Mouse (Mus musculus): ENCODE measurements at regions not wholly inside any gene's neighbourhood (a gene's known extent, or its start where the extent isn't known, plus 50 kb on each side); places are given as distances from the start of the nearest gene placed in this dataset.

DNA sequence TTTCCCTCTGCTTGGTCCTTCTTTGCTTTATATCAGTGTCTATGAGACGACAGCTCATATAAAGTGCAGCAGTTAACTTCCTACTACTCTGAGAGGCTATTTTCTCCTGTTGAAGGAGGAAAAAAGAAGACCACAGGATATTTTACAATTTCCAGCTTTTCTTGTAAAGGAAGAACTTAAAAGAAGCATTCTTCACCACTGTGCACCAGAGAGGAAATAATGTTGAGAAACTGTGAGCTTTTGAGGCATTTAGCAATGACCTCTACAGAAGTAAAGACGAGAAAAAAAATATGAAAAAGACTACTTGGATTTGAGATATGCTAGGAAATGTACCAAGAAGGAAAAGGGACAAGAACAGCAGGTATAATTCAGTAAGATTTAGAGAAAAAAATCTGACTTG is 134.5 kb downstream of the Kcnj2 start:
- Histone ChIP-seq H3K27ac (ENCODE audit: low read depth, low read length) (no peak overlapping the region), H3K27me3 (ENCODE audit: control insufficient read depth, insufficient read depth, low read length) (no peaks in the 10 kb centered on the region), H3K9me3 (ENCODE audit: control insufficient read depth, low read length) (no peaks in the 10 kb centered on the region), H3K36me3 (ENCODE audit: control insufficient read depth, insufficient read depth, low read length) (no peaks in the 10 kb centered on the region), H3K4me3 (ENCODE audit: low read depth, low read length) (no peak overlapping the region), H3K4me2 (replicated peaks; ENCODE audit: low read depth, low read length) (no peak overlapping the region), H3K9ac (ENCODE audit: low read depth, low read length) (no peak overlapping the region), H3K4me1 (replicated peaks; ENCODE audit: control insufficient read depth, insufficient read depth, low read length) (no peaks in the 10 kb centered on the region)
- no peak for DNase-seq (ENCODE audit: low spot score)
- WGBS: 85% methylated on average over 2 of the region's 2 CpGs
- no peak for ATAC-seq (ENCODE audit: low FRiP score)

DNA sequence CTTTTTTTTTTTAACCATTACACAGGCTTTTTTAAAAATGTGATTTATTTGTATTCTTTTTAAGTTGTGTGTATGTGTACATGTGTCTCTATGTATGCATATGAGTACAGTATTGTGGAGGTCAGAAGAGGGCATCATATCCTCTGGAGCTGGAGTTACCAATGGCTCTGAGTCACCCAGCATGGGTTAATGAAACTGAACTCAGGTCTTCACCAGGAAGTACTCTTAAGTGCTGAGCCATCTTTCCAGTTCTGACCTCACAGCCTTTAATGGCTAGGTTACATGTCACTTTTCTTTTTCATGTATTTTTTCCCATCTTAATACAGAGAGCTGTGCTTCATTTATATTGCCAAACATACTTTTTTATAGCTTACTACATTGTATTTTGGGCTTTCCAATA is 136.8 kb downstream of the Kcnj2 start:
- no peak overlapping the region for H3K4me2 ChIP-seq (replicated peaks; ENCODE audit: low read depth, low read length)
- no peaks in the 10 kb centered on the region for H3K4me1 ChIP-seq (replicated peaks; ENCODE audit: control insufficient read depth, insufficient read depth, low read length)
- no peak overlapping the region for H3K9ac ChIP-seq (ENCODE audit: low read depth, low read length)
- H3K27me3 ChIP-seq (ENCODE audit: control insufficient read depth, insufficient read depth, low read length): no peaks in the 10 kb centered on the region
- H3K36me3 ChIP-seq (ENCODE audit: control insufficient read depth, insufficient read depth, low read length): no peaks in the 10 kb centered on the region
- no peak for DNase-seq (ENCODE audit: low spot score)
- no peaks in the 10 kb centered on the region for H3K9me3 ChIP-seq (ENCODE audit: control insufficient read depth, low read length)
- H3K4me3 ChIP-seq (ENCODE audit: low read depth, low read length): no peak overlapping the region
- ATAC-seq (ENCODE audit: low FRiP score): no peak
- H3K27ac ChIP-seq (ENCODE audit: low read depth, low read length): no peak overlapping the region

DNA sequence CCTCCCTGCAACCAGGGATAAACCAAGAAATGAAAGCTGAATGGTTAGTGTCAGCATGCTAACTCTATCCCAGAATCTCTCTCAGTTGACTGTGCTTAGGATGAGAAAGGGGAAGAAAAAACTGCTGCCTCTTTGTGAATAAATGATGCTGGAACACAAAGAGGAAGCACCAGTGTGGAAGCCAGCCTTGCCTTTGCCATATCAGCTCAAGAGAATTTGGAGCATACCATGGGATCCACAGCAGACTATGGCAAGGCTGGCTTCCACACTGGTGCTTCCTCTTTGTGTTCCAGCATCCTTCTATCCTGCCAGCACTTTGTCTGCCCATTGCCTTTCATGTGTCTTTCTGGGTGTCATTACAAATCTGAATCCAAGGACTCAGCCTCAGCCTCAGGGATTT is 144.6 kb downstream of the Kcnj2 start:
- Histone ChIP-seq H3K27ac (ENCODE audit: low read depth, low read length) (no peak overlapping the region), H3K36me3 (ENCODE audit: control insufficient read depth, insufficient read depth, low read length) (no peaks in the 10 kb centered on the region), H3K9ac (ENCODE audit: low read depth, low read length) (no peak overlapping the region), H3K9me3 (ENCODE audit: control insufficient read depth, low read length) (no peaks in the 10 kb centered on the region), H3K4me1 (replicated peaks; ENCODE audit: control insufficient read depth, insufficient read depth, low read length) (no peaks in the 10 kb centered on the region), H3K4me2 (replicated peaks; ENCODE audit: low read depth, low read length) (no peak overlapping the region), H3K4me3 (ENCODE audit: low read depth, low read length) (no peak overlapping the region), H3K27me3 (ENCODE audit: control insufficient read depth, insufficient read depth, low read length) (no peaks in the 10 kb centered on the region)
- no peak for ATAC-seq (ENCODE audit: low FRiP score)
- DNase-seq (ENCODE audit: low spot score): no peak

DNA sequence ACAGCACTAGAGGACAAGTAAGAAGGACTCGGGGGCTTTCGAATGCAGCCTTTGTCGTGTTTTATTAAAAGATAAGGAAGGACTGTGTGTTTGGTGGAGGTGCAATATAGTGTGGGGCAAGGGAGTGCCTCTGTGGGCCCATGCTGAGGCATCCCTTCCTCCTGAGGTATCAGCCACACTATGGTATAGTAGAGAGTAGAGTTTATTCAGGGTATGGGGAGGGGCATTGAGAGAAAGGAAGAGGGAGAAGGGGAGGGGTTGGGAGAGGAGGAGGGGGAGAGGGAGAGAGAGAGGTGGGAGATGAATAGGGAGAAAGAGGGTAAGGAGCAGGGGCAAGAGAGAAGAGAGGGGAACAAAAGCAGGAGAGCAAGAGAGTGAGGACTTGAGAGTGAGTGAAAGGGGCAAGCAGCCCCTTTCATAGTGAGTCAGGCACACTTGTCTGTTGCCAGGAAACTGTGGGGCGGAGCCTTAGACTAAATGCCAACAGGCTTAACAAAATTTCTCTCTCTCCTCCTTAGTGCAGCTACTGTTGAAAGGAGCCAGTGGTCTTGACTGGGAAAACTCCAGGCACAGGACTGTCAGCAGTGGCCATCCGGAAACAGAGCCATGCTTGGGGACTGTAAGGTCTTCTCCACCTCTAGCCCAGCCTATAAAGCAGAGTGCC is 146.2 kb downstream of the Kcnj2 start:
- DNase-seq (ENCODE audit: low spot score) (peak; percentile 51), ATAC-seq (ENCODE audit: low FRiP score) (peak; percentile 92)
- Histone ChIP-seq H3K36me3 (ENCODE audit: control insufficient read depth, insufficient read depth, low read length) (no peaks in the 10 kb centered on the region), H3K4me3 (ENCODE audit: low read depth, low read length) (no peak overlapping the region), H3K4me2 (replicated peaks; ENCODE audit: low read depth, low read length) (no peak overlapping the region), H3K9ac (ENCODE audit: low read depth, low read length) (no peak overlapping the region), H3K9me3 (ENCODE audit: control insufficient read depth, low read length) (no peaks in the 10 kb centered on the region), H3K27me3 (ENCODE audit: control insufficient read depth, insufficient read depth, low read length) (no peaks in the 10 kb centered on the region), H3K4me1 (replicated peaks; ENCODE audit: control insufficient read depth, insufficient read depth, low read length) (no peaks in the 10 kb centered on the region), H3K27ac (ENCODE audit: low read depth, low read length) (no peak overlapping the region)
- 67% methylated on average over 5 of the region's 5 CpGs for WGBS

DNA sequence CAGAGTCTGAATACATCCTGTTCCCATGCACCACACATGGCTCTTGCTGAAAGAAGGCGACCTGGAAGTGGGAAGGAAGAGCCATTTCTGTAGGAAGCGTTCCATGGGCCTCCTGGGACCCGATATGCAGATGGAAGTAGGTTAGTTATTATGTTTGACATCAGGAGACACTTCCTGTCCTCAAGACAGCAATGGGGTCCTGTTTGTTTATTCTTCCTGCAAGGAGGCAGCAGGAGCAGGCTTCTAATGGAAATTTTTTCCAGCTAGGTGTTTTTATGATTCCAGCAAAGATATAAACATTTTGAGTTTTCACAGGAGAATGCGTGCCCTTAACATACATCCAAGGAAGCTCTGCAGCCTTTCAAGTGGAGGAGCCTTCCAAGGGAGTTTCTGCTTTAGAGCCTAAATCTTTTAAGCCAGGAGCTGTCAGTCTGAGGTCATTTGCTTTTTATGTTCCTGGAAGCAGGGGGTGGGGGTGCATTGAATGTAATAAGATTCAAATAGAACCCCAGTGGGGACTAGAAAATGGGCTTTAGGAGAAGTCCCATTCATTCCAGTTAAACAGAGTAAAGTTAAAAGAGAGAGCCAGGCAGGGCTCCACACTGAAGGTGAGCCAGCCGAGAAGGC is 146.9 kb downstream of the Kcnj2 start:
- Histone ChIP-seq H3K4me2 (replicated peaks; ENCODE audit: low read depth, low read length) (no peak overlapping the region), H3K27me3 (ENCODE audit: control insufficient read depth, insufficient read depth, low read length) (no peaks in the 10 kb centered on the region), H3K9me3 (ENCODE audit: control insufficient read depth, low read length) (no peaks in the 10 kb centered on the region), H3K4me3 (ENCODE audit: low read depth, low read length) (no peak overlapping the region), H3K36me3 (ENCODE audit: control insufficient read depth, insufficient read depth, low read length) (no peaks in the 10 kb centered on the region), H3K27ac (ENCODE audit: low read depth, low read length) (no peak overlapping the region), H3K4me1 (replicated peaks; ENCODE audit: control insufficient read depth, insufficient read depth, low read length) (no peaks in the 10 kb centered on the region), H3K9ac (ENCODE audit: low read depth, low read length) (no peak overlapping the region)
- ATAC-seq (ENCODE audit: low FRiP score) (peak; percentile 38; the same call in 1 of the 2 replicates), DNase-seq (ENCODE audit: low spot score) (peak; percentile 2)
- 32% methylated on average over 5 of the region's 5 CpGs for WGBS

DNA sequence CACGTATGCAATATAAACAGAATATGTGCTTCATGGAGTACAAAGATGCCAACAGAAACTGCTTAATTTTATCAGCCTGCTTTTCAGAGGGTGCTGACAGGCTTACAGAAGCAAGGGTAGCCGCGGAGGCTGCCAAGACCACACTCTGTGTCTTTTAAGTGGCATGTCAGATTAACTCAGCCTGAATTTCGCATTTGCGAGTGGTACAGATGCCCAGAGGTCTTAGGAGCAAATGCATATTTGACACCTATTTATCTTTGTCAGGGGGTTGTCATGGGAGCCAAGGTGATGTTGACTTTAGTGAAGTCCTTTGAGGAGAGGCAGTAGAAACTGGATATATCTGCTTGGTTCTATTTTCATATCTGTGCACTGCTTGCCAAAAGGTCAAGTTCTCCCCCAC is 149.0 kb downstream of the Kcnj2 start:
- Histone ChIP-seq H3K4me1 (replicated peaks; ENCODE audit: control insufficient read depth, insufficient read depth, low read length) (no peaks in the 10 kb centered on the region), H3K36me3 (ENCODE audit: control insufficient read depth, insufficient read depth, low read length) (no peaks in the 10 kb centered on the region), H3K9ac (ENCODE audit: low read depth, low read length) (no peak overlapping the region), H3K9me3 (ENCODE audit: control insufficient read depth, low read length) (no peaks in the 10 kb centered on the region), H3K27me3 (ENCODE audit: control insufficient read depth, insufficient read depth, low read length) (no peaks in the 10 kb centered on the region), H3K4me2 (replicated peaks; ENCODE audit: low read depth, low read length) (no peak overlapping the region), H3K27ac (ENCODE audit: low read depth, low read length) (no peak overlapping the region), H3K4me3 (ENCODE audit: low read depth, low read length) (no peak overlapping the region)
- WGBS: 76% methylated on average over 5 of the region's 5 CpGs
- DNase-seq (ENCODE audit: low spot score) (no peak), ATAC-seq (ENCODE audit: low FRiP score) (no peak)

DNA sequence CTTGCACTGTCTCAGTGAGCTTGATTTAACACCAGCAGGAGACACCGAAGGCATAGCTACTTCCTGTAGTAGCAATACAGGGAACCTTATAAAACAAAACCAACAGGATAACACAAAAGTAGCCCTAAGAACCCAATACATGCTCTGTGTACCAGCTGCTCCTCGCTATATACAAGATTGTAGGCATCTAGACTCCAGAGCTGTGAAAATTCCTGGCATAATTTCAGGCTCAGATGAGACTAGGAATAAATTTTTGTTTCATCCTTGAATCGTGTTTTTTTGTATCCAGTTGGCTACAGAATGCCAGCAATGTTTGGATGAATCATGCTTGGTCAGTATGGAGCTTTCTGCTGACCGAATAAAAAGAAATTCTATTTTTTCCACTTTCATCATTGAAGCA is 157.9 kb downstream of the Kcnj2 start:
- no peak overlapping the region for H3K4me2 ChIP-seq (replicated peaks; ENCODE audit: low read depth, low read length)
- H3K9me3 ChIP-seq (ENCODE audit: control insufficient read depth, low read length): no peaks in the 10 kb centered on the region
- H3K4me3 ChIP-seq (ENCODE audit: low read depth, low read length): no peak overlapping the region
- H3K4me1 ChIP-seq (replicated peaks; ENCODE audit: control insufficient read depth, insufficient read depth, low read length): no peaks in the 10 kb centered on the region
- no peaks in the 10 kb centered on the region for H3K36me3 ChIP-seq (ENCODE audit: control insufficient read depth, insufficient read depth, low read length)
- no peak overlapping the region for H3K9ac ChIP-seq (ENCODE audit: low read depth, low read length)
- no peak overlapping the region for H3K27ac ChIP-seq (ENCODE audit: low read depth, low read length)
- no peak for DNase-seq (ENCODE audit: low spot score)
- ATAC-seq (ENCODE audit: low FRiP score): no peak
- H3K27me3 ChIP-seq (ENCODE audit: control insufficient read depth, insufficient read depth, low read length): no peaks in the 10 kb centered on the region
- 86% methylated on average over 4 of the region's 4 CpGs for WGBS

DNA sequence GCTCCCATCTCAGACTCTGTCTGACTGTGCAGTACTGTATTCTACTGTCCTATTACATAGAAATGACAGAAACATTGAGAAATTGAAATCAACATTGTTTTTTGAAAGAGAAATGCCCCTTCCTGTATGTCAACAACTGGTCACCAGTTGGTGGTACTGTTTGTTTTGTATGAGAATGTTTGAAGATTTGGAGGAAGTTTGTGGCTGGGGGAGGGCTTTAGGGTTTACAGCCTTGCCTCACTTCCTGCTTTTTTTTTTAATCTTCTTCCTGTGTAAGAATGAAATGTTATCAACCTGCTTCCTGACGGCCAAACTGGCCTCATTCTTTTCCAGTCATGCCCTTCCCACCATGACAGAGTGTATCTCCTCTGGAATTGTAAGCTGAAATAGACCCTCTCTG is 161.3 kb downstream of the Kcnj2 start:
- no peaks in the 10 kb centered on the region for H3K27me3 ChIP-seq (ENCODE audit: control insufficient read depth, insufficient read depth, low read length)
- WGBS: 79% methylated on average over 1 of the region's 1 CpGs

DNA sequence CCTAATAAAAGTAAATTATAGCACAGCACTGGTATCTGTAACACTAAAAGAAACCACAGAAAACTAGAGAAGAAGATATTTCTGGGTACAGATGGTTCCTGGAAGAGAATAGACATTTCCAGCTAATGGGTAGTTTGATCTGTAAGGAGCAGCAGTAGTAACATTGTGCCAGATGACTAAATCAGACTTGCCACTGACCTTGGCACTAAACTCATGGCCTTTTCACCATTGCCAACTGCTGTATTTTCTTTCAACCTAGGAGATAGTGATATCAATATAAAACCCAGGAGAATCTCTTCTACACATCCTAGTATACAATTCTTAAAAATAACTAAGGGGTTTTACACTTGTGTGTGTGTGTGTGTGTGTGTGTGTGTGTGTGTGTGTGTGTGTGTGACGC is 170.8 kb downstream of the Kcnj2 start:
- Histone ChIP-seq H3K27ac (ENCODE audit: low read depth, low read length) (no peak overlapping the region), H3K36me3 (ENCODE audit: control insufficient read depth, insufficient read depth, low read length) (no peaks in the 10 kb centered on the region), H3K4me1 (replicated peaks; ENCODE audit: control insufficient read depth, insufficient read depth, low read length) (no peaks in the 10 kb centered on the region), H3K27me3 (ENCODE audit: control insufficient read depth, insufficient read depth, low read length) (no peaks in the 10 kb centered on the region), H3K4me3 (ENCODE audit: low read depth, low read length) (no peak overlapping the region), H3K9me3 (ENCODE audit: control insufficient read depth, low read length) (no peaks in the 10 kb centered on the region), H3K4me2 (replicated peaks; ENCODE audit: low read depth, low read length) (no peak overlapping the region), H3K9ac (ENCODE audit: low read depth, low read length) (no peak overlapping the region)
- DNase-seq (ENCODE audit: low spot score): no peak
- 91% methylated on average over 1 of the region's 1 CpGs for WGBS
- no peak for ATAC-seq (ENCODE audit: low FRiP score)

More for the DNA sequence above, 161.3 kb downstream of the Kcnj2 start:
- DNase-seq (ENCODE audit: low spot score): no peak
- Histone ChIP-seq H3K4me1 (replicated peaks; ENCODE audit: control insufficient read depth, insufficient read depth, low read length) (no peaks in the 10 kb centered on the region), H3K4me2 (replicated peaks; ENCODE audit: low read depth, low read length) (no peak overlapping the region), H3K9ac (ENCODE audit: low read depth, low read length) (no peak overlapping the region), H3K27ac (ENCODE audit: low read depth, low read length) (no peak overlapping the region), H3K36me3 (ENCODE audit: control insufficient read depth, insufficient read depth, low read length) (no peaks in the 10 kb centered on the region), H3K9me3 (ENCODE audit: control insufficient read depth, low read length) (no peaks in the 10 kb centered on the region), H3K4me3 (ENCODE audit: low read depth, low read length) (no peak overlapping the region)
- no peak for ATAC-seq (ENCODE audit: low FRiP score)

All from hindbrain, embryonic 11.5 days (tissue).